Mouse (Mus musculus): ENCODE measurements at regions not wholly inside any gene's neighbourhood (a gene's known extent, or its start where the extent isn't known, plus 50 kb on each side); places are given as distances from the start of the nearest gene placed in this dataset.

DNA sequence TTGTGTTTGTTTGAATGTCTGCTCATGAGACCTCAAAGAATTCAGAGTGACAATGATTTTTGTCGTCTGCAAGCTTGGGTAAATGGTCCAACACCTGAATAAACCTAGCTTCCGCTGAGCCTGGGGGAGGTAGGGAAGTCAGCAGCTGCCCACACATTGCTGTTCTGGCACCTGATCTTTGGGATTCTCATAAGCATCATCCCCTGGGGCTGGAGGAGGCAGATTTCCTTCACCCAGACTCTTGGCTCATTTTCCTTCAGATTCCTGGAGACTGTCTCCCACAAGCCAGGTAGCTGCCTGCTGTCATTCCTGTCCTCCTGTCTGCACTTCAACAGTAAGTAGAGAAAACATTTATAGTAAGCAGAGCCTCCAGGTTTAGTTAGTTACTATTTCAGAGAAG, 67.0 kb upstream of the Eepd1 start:
- Histone ChIP-seq H3K9ac (replicated peaks) (no peak overlapping the region), H3K36me3 (no peaks in the 10 kb centered on the region), H3K27me3 (no peaks in the 10 kb centered on the region), H3K4me3 (replicated peaks) (no peak overlapping the region), H3K4me1 (replicated peaks) (no peaks in the 10 kb centered on the region), H3K4me2 (no peak overlapping the region), H3K27ac (no peak overlapping the region), H3K9me3 (no peaks in the 10 kb centered on the region)
- WGBS: 79% methylated on average over 2 of the region's 2 CpGs
- no peak for ATAC-seq (ENCODE audit: insufficient number of reproducible peaks, insufficient read depth, low FRiP score, low TSS enrichment, low read depth)

GRCm38 (mm10) chr9:25426941-25427340, 54.4 kb upstream of the Eepd1 start:
- no peak overlapping the region for H3K4me2 ChIP-seq
- no peaks in the 10 kb centered on the region for H3K27me3 ChIP-seq
- H3K9me3 ChIP-seq: no peaks in the 10 kb centered on the region
- no peaks in the 10 kb centered on the region for H3K36me3 ChIP-seq
- no peak overlapping the region for H3K27ac ChIP-seq
- no peak for ATAC-seq (ENCODE audit: insufficient number of reproducible peaks, insufficient read depth, low FRiP score, low TSS enrichment, low read depth)
- 85% methylated on average over 1 of the region's 1 CpGs for WGBS
- H3K9ac ChIP-seq (replicated peaks): no peak overlapping the region
- H3K4me3 ChIP-seq (replicated peaks): no peak overlapping the region
- no peaks in the 10 kb centered on the region for H3K4me1 ChIP-seq (replicated peaks)

- no peak overlapping the region for H3K27ac ChIP-seq
- WGBS: 82% methylated on average over 6 of the region's 6 CpGs
- no peak for ATAC-seq (ENCODE audit: insufficient number of reproducible peaks, insufficient read depth, low FRiP score, low TSS enrichment, low read depth)
- H3K4me1 ChIP-seq (replicated peaks): no peaks in the 10 kb centered on the region
- H3K4me2 ChIP-seq: no peak overlapping the region
- no peak overlapping the region for H3K4me3 ChIP-seq (replicated peaks)
- H3K27me3 ChIP-seq: no peaks in the 10 kb centered on the region
- no peaks in the 10 kb centered on the region for H3K9me3 ChIP-seq
- H3K36me3 ChIP-seq: no peaks in the 10 kb centered on the region
- no peak overlapping the region for H3K9ac ChIP-seq (replicated peaks)
Observed at GRCm38 (mm10) chr9:25429450-25430213, 51.7 kb upstream of the Eepd1 start.

Data from limb, embryonic 12.5 days (tissue).